Mouse (Mus musculus): ENCODE measurements around the gene Scn9a. TPM values are rescaled to one million over a fixed set of nuclear protein-coding genes. Genes with fewer than 3 reads are reported as not detected.

Gene Scn9a
- not detected in 2 replicates for total RNA-seq (2017)

- peak; percentile 36 to 37 for ATAC-seq (replicated peaks in 1 of 2; ENCODE audit: insufficient read depth in 1 of 2, low FRiP score in 2 of 2, low TSS enrichment in 1 of 2, low read depth in 1 of 2, poor library complexity in 2 of 2, severe bottlenecking in 2 of 2)
These were observed at the start of gene Scn9a for GRCm38 (mm10) chr2:66634580-66635359. Gene Scn9a (minus strand): TSS chr2:66634962.

- ATAC-seq (replicated peaks in 1 of 2; ENCODE audit: insufficient read depth in 1 of 2, low FRiP score in 2 of 2, low TSS enrichment in 1 of 2, low read depth in 1 of 2, poor library complexity in 2 of 2, severe bottlenecking in 2 of 2), result no peak
These were observed 27.2 kb upstream of the Scn9a start for GRCm38 (mm10) chr2:66661988-66662387.

- ATAC-seq (replicated peaks in 1 of 2; ENCODE audit: insufficient read depth in 1 of 2, low FRiP score in 2 of 2, low TSS enrichment in 1 of 2, low read depth in 1 of 2, poor library complexity in 2 of 2, severe bottlenecking in 2 of 2), result no peak
These were observed 21.7 kb upstream of the Scn9a start for GRCm38 (mm10) chr2:66656430-66656829.

- no peak for ATAC-seq (replicated peaks in 1 of 2; ENCODE audit: insufficient read depth in 1 of 2, low FRiP score in 2 of 2, low TSS enrichment in 1 of 2, low read depth in 1 of 2, poor library complexity in 2 of 2, severe bottlenecking in 2 of 2)
These were observed 20.7 kb upstream of the Scn9a start for GRCm38 (mm10) chr2:66655431-66655830.

GRCm38 (mm10) chr2:66644384-66644783 is 9.6 kb upstream of the Scn9a start:
- peak; percentile 58 to 69; a peak in 2 of 4 replicates for ATAC-seq (replicated peaks in 1 of 2; ENCODE audit: insufficient read depth in 1 of 2, low FRiP score in 2 of 2, low TSS enrichment in 1 of 2, low read depth in 1 of 2, poor library complexity in 2 of 2, severe bottlenecking in 2 of 2)

GRCm38 (mm10) chr2:66632728-66633127 is 2.0 kb downstream of the Scn9a start:
- no peak for ATAC-seq (replicated peaks in 1 of 2; ENCODE audit: insufficient read depth in 1 of 2, low FRiP score in 2 of 2, low TSS enrichment in 1 of 2, low read depth in 1 of 2, poor library complexity in 2 of 2, severe bottlenecking in 2 of 2)

- no peak for ATAC-seq (replicated peaks in 1 of 2; ENCODE audit: insufficient read depth in 1 of 2, low FRiP score in 2 of 2, low TSS enrichment in 1 of 2, low read depth in 1 of 2, poor library complexity in 2 of 2, severe bottlenecking in 2 of 2)
These were observed 23.7 kb downstream of the Scn9a start for GRCm38 (mm10) chr2:66611091-66611490.

- no peak for ATAC-seq (replicated peaks in 1 of 2; ENCODE audit: insufficient read depth in 1 of 2, low FRiP score in 2 of 2, low TSS enrichment in 1 of 2, low read depth in 1 of 2, poor library complexity in 2 of 2, severe bottlenecking in 2 of 2)
These were observed 37.4 kb downstream of the Scn9a start for GRCm38 (mm10) chr2:66597313-66597712.

- no peak for ATAC-seq (replicated peaks in 1 of 2; ENCODE audit: insufficient read depth in 1 of 2, low FRiP score in 2 of 2, low TSS enrichment in 1 of 2, low read depth in 1 of 2, poor library complexity in 2 of 2, severe bottlenecking in 2 of 2)
These were observed 38.6 kb downstream of the Scn9a start for GRCm38 (mm10) chr2:66596145-66596544.

- no peak for ATAC-seq (replicated peaks in 1 of 2; ENCODE audit: insufficient read depth in 1 of 2, low FRiP score in 2 of 2, low TSS enrichment in 1 of 2, low read depth in 1 of 2, poor library complexity in 2 of 2, severe bottlenecking in 2 of 2)
These were observed 44.6 kb downstream of the Scn9a start for GRCm38 (mm10) chr2:66590151-66590550.

GRCm38 (mm10) chr2:66580026-66580808 is 54.5 kb downstream of the Scn9a start:
- no peak for ATAC-seq (replicated peaks in 1 of 2; ENCODE audit: insufficient read depth in 1 of 2, low FRiP score in 2 of 2, low TSS enrichment in 1 of 2, low read depth in 1 of 2, poor library complexity in 2 of 2, severe bottlenecking in 2 of 2)

- no peak for ATAC-seq (replicated peaks in 1 of 2; ENCODE audit: insufficient read depth in 1 of 2, low FRiP score in 2 of 2, low TSS enrichment in 1 of 2, low read depth in 1 of 2, poor library complexity in 2 of 2, severe bottlenecking in 2 of 2)
These were observed 86.5 kb downstream of the Scn9a start for GRCm38 (mm10) chr2:66548254-66548653.

GRCm38 (mm10) chr2:66519966-66520365 is 114.8 kb downstream of the Scn9a start:
- ATAC-seq (replicated peaks in 1 of 2; ENCODE audit: insufficient read depth in 1 of 2, low FRiP score in 2 of 2, low TSS enrichment in 1 of 2, low read depth in 1 of 2, poor library complexity in 2 of 2, severe bottlenecking in 2 of 2), result no peak

- ATAC-seq (replicated peaks in 1 of 2; ENCODE audit: insufficient read depth in 1 of 2, low FRiP score in 2 of 2, low TSS enrichment in 1 of 2, low read depth in 1 of 2, poor library complexity in 2 of 2, severe bottlenecking in 2 of 2), result no peak
These were observed 123.3 kb downstream of the Scn9a start for GRCm38 (mm10) chr2:66511424-66511823.

- ATAC-seq (replicated peaks in 1 of 2; ENCODE audit: insufficient read depth in 1 of 2, low FRiP score in 2 of 2, low TSS enrichment in 1 of 2, low read depth in 1 of 2, poor library complexity in 2 of 2, severe bottlenecking in 2 of 2), result no peak
These were observed 126.7 kb downstream of the Scn9a start for GRCm38 (mm10) chr2:66508032-66508431.

GRCm38 (mm10) chr2:66507616-66508015 is 127.1 kb downstream of the Scn9a start:
- no peak for ATAC-seq (replicated peaks in 1 of 2; ENCODE audit: insufficient read depth in 1 of 2, low FRiP score in 2 of 2, low TSS enrichment in 1 of 2, low read depth in 1 of 2, poor library complexity in 2 of 2, severe bottlenecking in 2 of 2)

GRCm38 (mm10) chr2:66502158-66502557 is 132.6 kb downstream of the Scn9a start:
- no peak for ATAC-seq (replicated peaks in 1 of 2; ENCODE audit: insufficient read depth in 1 of 2, low FRiP score in 2 of 2, low TSS enrichment in 1 of 2, low read depth in 1 of 2, poor library complexity in 2 of 2, severe bottlenecking in 2 of 2)

GRCm38 (mm10) chr2:66494556-66494955 is 140.2 kb downstream of the Scn9a start:
- ATAC-seq (replicated peaks in 1 of 2; ENCODE audit: insufficient read depth in 1 of 2, low FRiP score in 2 of 2, low TSS enrichment in 1 of 2, low read depth in 1 of 2, poor library complexity in 2 of 2, severe bottlenecking in 2 of 2), result no peak

All from hematopoietic stem cell, adult 5-6 weeks (primary cell).